Mouse (Mus musculus): ENCODE results near the gene Hecw2.

The Hecw2 gene

DNA sequence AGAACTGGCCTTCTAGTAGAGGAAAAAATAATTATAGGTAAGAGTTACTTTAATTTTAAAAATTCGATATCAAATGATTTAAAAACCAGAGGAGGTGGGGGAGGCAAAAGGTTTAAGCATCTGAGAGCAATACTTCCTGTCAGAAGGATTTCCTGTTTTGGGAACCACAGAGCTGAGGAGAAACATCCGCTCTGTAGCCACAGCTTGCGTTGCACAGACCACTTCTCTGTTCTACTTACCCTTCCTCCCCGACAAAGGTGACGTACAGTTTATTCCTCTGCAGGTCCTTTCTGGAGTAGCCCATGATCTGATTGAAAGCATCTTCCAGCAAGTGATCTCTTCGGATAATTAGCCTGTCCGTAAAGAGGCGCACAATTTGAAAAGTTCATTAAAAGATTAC is 343.6 kb downstream of the Hecw2 start:
- CTCF ChIA-PET: no interaction called here
- POLR2A ChIA-PET: interaction anchor here in 1 of 4 experiments (0.8 kb wide), 1 partner anchor 15 kb away, joined by 3 read pairs; no protein-coding TSS in a partner anchor

DNA sequence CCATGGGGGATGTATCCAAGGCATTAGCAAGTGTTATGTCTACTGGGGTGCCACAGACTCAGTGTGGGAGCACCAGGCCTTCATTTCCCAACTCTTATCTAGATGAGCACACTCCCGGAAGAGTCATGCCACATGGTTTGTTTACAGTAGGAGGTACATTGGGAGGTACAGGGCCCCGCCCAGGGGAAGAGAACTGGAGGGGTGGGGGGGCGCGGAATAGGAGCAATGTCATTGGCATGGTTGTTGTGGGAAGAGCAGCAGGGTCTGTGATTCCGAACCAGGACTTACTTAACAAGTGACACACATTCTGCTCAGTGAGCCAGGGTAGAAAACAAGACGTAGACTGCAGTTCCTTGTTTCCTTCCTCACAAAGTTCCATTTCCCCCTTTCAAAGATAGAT is 344.1 kb downstream of the Hecw2 start:
- ChIA-PET POLR2A (interaction anchor here in 1 of 4 experiments (0.8 kb wide), 1 partner anchor 16 kb away, joined by 3 read pairs; no protein-coding TSS in a partner anchor), CTCF (no interaction called here)

DNA sequence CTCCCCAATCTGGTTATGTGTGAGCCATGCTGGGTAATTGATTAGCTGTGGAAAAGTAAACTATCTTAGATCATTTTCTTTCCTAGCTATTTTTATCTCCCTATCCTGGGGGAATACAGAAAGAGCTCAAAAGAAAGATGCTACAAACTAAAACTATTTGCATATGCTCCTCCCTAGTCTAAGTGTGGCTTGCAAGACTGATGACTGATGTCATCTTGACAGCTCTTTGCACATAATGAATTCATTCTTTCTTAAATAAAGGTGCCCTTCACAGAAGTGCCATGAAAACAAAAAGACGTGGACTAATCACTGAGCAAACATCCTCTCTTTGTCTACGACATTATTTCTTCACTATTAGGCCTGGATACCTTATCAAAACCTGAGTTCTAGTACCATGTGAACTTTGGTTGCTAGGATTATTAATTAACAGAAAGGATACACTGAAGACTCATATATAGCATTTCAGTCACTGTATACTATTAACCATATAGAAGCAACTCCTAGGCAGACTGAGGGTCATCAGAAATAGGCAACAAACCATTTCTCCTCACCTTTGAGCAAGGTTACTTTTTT is 348.2 kb downstream of the Hecw2 start:
- POLR2A ChIA-PET: interaction anchor here in 2 of 4 experiments (0.6 to 0.7 kb wide), 2 partner anchors 10 kb away, joined by 3 read pairs; no protein-coding TSS in a partner anchor

DNA sequence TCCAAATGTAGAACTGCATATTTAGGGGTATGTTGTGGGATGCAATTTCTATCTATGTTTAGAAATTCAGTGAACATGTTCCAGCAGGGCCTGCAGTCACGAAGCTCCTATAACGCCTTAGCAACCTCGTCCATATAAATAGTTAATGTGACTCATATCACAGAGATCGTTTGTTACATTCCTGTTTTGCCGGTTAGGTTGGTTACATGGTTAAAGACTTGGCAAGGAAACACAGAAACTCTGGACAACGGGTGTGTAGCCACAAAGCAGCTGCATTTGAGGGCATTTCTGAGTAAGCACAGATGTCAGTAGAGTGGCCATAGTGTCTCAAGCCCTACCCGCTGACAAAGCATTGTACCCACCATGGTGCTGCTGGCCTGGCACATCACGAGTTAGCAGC is 349.1 kb downstream of the Hecw2 start:
- ChIA-PET POLR2A (interaction anchor here in 1 of 4 experiments (0.6 kb wide), 1 partner anchor 38 kb away, joined by 8 read pairs; no protein-coding TSS in a partner anchor), CTCF (no interaction called here)

More for the DNA sequence above, 348.2 kb downstream of the Hecw2 start:
- CTCF ChIA-PET: no interaction called here

DNA sequence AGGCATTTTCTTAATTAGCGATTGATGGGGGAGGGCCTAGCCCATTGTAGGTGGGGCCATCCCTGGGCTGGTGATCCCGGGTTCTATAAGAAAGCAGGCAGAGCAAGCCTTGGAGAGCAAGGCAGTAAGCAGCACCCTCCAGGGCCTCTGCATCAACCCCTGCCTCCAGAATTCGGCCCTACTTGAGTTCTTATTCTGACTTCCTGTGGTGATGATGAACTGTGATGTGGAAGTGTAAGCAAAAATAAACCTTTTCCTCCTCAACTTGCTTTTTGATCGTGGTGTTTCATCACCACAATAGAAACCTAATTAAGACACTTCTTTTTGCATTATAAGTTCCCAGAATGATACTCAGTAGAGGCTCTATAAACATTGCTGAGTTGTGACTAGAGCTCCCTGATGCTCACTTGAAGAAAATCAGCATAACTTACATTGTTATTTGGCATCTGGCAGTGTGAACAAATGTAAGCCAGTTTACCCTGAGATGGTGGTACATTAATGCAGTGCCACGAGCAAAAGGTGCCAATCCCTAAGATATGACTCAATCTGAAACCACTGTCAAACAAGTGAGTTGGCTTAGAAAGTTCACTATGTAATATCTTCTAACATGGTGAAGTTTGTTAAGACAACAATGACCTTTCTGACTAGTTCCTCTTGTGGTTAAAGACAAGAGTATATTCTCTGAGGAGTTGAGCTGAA is 349.9 kb downstream of the Hecw2 start:
- ChIA-PET CTCF (no interaction called here), POLR2A (interaction anchor here in 1 of 4 experiments (0.6 kb wide), 1 partner anchor 39 kb away, joined by 8 read pairs; no protein-coding TSS in a partner anchor)

DNA sequence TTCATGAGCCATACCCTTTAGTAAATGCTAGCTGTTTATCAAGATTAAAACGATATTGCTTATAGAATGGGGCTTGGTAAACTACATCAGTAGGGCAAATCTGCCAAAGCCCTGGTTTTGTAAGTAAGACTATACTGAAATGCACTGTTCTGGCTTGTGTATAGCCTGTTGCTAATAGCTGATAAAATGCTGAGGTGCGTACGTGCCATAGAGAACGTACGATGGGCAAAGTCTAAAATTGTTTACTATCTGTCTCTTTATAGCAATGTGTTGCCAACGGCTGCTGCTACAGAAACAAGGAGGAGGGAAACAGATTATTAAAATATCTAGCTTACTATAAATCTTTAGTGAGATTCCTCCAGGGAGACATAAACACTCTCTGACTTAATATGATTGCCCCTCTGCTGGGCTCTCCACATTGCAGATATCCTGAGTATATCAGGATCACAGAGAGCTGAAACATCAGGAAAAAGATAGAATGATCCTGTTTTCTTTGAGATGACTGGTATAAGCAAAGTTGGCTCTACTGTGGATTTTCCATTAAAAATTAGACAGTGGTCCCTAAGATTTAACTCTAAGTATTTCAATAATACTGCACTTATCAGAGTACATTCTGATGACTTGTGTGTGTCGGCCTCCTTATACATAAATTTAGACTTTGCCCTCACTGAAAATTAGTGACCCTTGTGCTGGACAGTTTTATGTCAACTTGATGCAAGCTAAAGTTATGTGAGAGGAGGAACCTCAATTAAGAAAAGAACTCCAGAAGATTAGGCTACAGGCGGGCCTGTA is 350.6 kb downstream of the Hecw2 start:
- POLR2A ChIA-PET: interaction anchor here in 2 of 4 experiments (0.5 to 1.0 kb wide), 2 partner anchors 9 to 140 kb away, joined by 3 to 4 read pairs; no protein-coding TSS in a partner anchor
- CTCF ChIA-PET: no interaction called here

DNA sequence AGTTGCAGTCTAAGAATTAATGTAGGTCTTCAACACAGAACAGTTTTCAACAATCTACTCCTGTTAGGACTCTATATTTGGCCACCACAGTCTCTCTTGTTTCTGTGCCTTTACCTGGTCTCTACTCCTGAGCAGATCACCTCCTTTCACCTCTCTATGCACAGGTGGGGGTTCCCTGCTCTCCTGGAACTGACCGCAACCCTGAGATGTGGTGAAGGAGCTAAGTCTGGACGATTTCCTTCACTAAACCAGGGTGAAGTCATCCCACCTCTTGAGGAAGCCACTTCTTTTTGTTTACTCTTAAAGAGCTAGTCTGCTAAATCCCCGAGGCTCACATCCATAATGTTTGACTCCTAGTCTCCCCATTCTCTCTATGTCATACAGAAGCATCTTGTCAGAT is 351.9 kb downstream of the Hecw2 start:
- ChIA-PET CTCF (interaction anchor here in 1 of 4 experiments (0.6 kb wide), 1 partner anchor 22 kb away, joined by 3 read pairs; no protein-coding TSS in a partner anchor), POLR2A (interaction anchor here in 1 of 4 experiments (0.5 to 1.2 kb wide), 2 partner anchors 13 to 19 kb away, joined by 3 read pairs; no protein-coding TSS in a partner anchor)

DNA sequence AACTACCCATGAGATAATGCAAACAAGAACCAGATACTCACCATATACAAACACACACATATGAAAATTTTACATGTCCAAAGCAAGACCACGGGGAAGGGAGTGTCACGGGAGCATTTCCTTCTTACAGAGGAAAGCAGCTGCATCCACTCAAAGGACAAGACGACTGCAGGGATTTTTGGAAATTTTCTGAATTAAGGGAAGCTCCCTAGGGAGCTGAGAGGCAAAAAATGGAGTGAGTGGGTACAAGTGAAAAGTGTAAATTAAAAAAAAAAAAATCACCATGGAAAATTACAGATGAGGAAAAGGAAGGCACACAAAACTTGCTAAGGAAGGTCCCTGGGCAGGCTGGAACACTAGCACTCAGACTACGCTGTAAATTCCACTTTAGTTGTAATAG is 353.9 kb downstream of the Hecw2 start:
- ChIA-PET CTCF (no interaction called here), POLR2A (interaction anchor here in 3 of 4 experiments (0.6 to 1.5 kb wide), 5 partner anchors 33 to 347 kb away, joined by 3 to 4 read pairs (median 3); no protein-coding TSS in a partner anchor)

DNA sequence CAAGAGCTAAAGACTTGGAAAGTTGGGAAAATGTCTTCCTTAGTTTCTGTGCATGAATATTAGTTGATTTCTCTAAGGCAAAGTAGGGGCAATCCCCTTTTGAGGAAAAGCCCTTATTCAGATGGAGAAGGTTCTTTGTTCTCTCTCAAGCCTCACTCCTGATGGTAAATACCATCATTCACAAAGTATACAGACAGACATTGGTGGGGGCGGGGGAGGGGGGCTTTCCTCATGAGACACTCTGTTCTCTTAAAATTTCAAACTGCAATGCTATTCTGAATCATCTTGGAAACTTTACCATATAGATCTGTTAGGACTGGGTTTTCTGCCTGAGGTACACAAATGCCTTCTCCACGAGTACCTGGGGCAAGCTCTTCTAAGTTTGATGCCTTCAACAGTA is 355.6 kb downstream of the Hecw2 start:
- CTCF ChIA-PET: interaction anchor here in 2 of 4 experiments (0.6 kb wide), 2 partner anchors 15 to 127 kb away, joined by 3 to 5 read pairs; no protein-coding TSS in a partner anchor
- POLR2A ChIA-PET: interaction anchor here in 2 of 4 experiments (0.6 to 1.1 kb wide), 3 partner anchors 9 to 755 kb away, joined by 3 read pairs; no protein-coding TSS in a partner anchor

DNA sequence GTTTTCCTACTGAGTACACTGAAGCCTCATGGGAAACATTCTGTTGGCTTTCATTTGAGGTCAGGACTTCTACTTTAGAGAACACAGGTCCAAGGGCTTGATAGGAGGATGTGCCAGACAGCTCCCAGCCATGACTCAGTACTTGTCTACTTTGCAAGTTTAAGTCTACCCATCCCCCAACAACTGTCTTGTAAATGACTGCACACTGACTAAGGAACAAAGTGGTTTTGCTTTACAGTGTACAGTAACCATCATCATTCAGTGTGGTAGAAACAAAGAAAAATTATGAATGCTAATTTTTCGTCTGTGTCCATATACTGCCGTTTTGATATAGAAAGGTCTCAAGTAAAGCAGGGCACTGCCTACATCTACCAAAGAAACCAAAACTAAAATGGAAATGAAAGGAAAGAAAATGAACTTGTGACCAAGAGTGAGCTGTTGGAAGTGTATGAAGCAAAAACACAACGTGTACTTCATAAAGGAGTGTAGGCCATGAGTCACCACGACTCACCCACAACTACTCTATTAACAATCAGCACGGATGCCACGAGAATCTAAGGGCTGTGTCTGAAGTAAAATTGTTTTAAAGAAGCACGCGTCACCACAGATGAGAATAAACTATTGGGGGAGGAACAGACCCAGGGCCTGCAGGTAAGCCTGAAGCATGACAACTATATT is 356.6 kb downstream of the Hecw2 start:
- ChIA-PET POLR2A (interaction anchor here in 1 of 4 experiments (0.8 kb wide), 1 partner anchor 32 kb away, joined by 3 read pairs; no protein-coding TSS in a partner anchor), CTCF (interaction anchor here in 2 of 4 experiments (0.6 to 0.7 kb wide), 2 partner anchors 11 to 14 kb away, joined by 3 read pairs; no protein-coding TSS in a partner anchor)

DNA sequence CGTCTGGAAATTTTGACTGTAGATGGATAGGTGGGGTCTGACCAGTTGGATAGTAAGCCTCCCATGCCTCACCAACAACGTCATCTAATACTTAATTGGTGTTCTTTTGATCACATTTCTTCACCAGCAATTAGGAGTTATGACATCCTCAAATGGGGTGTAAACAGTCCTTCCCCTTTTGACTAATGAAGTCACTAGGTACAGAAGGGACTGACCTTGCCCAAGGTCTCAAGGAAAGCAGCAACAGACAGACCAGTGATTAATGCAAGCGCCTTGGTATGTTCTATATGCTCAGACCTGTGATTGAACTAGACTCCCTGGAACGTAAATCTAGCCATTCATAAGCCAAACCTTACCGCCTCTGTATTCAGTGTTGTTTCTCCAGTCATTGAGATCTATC is 364.7 kb downstream of the Hecw2 start:
- ChIA-PET CTCF (no interaction called here), POLR2A (interaction anchor here in 1 of 4 experiments (1.1 to 1.6 kb wide), 2 partner anchors 9 to 13 kb away, joined by 3 read pairs; no protein-coding TSS in a partner anchor)

DNA sequence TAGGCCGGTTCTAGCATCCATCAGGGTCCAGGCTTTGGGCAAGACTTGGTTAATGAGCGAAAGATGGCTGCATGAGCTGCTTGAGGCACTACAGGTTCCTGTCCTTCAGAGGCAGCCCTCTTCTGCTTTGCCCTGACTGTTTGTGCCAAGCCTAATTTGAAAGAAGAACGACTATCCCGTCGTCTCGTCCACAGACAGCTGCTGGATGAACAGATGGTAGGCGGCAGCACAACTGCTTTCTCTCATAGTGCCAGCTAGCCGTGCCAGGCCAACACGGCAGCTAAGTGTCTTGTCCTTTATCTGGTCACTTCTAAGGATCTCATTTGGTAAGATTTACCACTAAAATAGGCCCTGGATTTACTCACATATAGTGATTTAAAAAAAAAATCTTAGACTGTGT is 365.9 kb downstream of the Hecw2 start:
- CTCF ChIA-PET: no interaction called here
- POLR2A ChIA-PET: interaction anchor here in 1 of 4 experiments (1.6 kb wide), 1 partner anchor 14 kb away, joined by 3 read pairs; no protein-coding TSS in a partner anchor

DNA sequence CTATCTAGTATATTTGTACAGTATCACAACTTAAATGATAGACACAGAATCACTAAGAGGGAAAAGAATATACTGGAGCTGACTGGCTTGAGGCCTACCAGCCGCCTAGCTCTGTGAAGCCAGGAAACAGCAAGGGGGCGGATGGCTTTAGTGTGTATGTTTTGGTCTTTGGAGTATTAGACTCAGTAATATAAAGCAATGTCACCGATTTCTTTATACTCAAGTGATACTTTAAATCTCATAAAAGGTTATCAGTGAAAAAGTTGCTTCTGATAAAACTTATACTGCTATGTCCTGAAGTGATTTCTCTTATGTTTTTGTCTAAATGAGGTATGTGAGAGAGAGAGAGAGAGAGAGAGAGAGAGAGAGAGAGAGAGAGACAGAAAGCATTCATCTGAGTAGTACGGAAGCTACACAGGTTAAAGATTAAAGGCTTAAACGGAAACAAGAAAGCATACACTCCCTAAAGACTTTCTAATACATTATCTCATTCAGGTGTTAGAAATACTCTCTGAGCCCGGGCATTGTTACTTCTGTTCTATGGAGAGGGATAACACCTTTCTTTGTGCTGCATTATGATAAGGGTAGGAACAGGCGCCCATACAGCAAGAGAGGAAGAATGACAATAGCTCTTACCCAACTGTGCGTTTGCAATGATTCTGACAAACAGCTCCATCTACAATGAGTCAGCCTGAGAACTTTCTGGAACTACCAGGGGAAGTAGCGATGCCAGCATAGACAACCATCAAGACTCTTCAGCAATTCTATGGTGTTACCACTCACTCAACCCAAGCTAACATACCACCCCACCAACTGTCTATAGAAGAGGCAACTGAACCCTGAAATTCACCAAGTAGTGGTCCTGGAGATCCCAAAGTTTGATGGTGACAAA is 370.3 kb downstream of the Hecw2 start:
- ChIA-PET POLR2A (interaction anchor here in 2 of 4 experiments (0.7 to 1.9 kb wide), 4 partner anchors 11 to 74 kb away, joined by 3 to 5 read pairs (median 4); no protein-coding TSS in a partner anchor), CTCF (interaction anchor here in 2 of 4 experiments (0.6 to 0.7 kb wide), 2 partner anchors 15 to 46 kb away, joined by 3 to 5 read pairs; no protein-coding TSS in a partner anchor)

DNA sequence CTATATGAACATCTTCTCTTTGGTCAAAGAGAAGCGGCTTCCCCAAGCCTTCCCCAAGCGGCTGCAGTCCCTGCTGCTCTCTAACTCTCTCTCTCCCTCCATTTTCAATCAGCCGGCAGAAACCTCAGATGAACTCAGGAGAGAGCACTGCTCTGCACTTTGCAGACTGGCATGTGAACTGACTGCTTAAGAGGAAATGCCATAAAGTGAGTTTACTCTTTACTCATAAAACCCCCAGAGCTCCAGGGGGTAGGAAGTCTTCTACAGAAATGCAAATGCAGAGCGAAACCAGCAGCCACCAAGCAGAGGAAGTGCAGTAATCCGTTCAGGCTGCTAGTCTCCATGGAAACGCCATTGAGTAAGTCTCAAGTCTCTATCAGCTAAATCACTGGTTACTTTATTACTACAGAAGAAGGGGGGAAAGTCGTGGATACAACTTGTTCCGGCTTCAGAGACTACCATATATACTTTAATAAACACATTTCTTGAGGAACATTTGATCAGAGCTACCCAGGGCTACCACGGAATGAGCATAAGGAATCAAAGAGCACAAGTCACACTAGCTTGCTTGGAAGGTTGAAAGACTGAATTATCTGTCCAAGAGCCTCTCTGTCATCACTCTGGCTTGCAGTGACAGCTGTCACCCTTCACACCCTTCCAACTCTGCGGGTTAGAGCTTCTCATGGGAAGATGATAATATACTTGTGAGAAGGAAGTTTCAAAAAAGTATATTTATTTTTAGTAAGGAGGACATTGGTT is 371.1 kb downstream of the Hecw2 start:
- CTCF ChIA-PET: interaction anchor here in 1 of 4 experiments (0.6 kb wide), 2 partner anchors 14 to 16 kb away, joined by 3 to 5 read pairs; no protein-coding TSS in a partner anchor
- POLR2A ChIA-PET: interaction anchor here in 2 of 4 experiments (0.6 to 1.9 kb wide), 5 partner anchors 10 to 73 kb away, joined by 3 to 5 read pairs (median 3); no protein-coding TSS in a partner anchor

DNA sequence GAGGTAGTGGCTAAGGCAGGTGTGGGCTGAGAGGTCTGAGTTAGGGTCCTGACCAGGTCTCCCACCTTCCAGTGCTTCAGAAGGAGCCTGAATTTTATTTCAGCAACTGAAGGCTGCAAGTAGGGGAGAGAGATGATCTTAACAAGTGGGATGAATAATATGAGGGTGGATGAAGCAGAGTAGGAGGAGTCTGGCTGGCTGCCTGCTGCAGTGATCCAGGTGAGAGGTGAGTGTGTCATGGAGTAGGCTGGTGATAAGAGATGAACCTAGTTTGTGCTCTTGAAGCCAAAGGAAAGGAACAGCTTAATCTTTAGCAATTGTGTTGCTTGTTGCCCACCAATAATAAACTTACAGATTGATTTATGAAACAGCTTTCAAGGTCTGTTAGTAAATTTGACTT is 373.0 kb downstream of the Hecw2 start:
- POLR2A ChIA-PET: no interaction called here
- CTCF ChIA-PET: no interaction called here

DNA sequence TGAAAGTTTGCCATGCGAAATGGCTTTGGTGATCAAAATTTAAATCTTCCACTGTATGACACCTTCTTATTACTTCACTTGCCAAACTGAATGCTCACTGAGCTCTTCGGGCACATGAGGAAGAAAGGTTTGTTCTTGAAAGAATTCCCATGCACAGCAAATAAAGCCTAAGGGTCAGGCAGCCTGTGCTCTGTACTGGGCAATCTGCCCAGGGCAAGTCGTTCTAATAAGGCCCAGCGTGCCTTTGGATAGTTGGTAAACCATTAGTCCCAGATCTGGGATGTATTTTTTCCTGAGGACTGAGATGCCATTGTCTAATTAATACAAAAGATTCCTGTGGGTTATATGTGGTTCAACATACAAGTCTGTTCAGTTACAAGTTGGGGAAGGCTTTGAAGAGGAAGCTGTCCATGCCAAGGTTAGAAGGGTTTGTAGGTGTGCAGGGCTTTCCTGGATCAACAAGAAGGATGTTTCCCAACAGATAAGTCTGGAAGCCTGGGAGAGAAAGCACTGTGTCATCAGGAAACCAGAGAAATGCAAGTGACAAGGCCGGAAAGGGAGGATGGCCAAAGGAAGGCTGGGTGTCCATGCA is 374.8 kb downstream of the Hecw2 start:
- CTCF ChIA-PET: no interaction called here
- POLR2A ChIA-PET: no interaction called here
